Mouse (Mus musculus) embryonic facial prominence, embryonic 11.5 days (tissue): ENCODE results near the gene Cacnb1. TPM values are rescaled to one million over a fixed set of nuclear protein-coding genes. Genes with fewer than 3 reads are reported as not detected.

Source experiments
- ATAC-seq: fragments of 200-750 bp; cut with Nextera tagmentation; replicated peaks from 2 replicates; pipeline ENCODE4 v1.8.0; 2017; ENCODE audit warnings: low read depth; ENCODE audit not compliant: insufficient number of reproducible peaks, low FRiP score, low TSS enrichment
- DNase-seq: peaks from one replicate; pipeline ENCODE4 v3.0.0-alpha.2; 2015; ENCODE audit warnings: low spot score
- H3K27ac ChIP-seq: fragments of 300-500 bp; sonication (generic); replicated peaks from 2 replicates; pipeline ENCODE4 v1.5.1; 2014; ENCODE audit warnings: mild to moderate bottlenecking, low read depth, low read length, control low read depth
- H3K27me3 ChIP-seq: fragments of 300-500 bp; sonication (generic); 2 replicates; pipeline ENCODE4 v1.6.1; 2014; ENCODE audit warnings: mild to moderate bottlenecking, low read length, moderate library complexity, mixed read lengths; ENCODE audit not compliant: control insufficient read depth, insufficient read depth
- H3K36me3 ChIP-seq: fragments of 300-500 bp; sonication (generic); replicated peaks from 2 replicates; pipeline ENCODE4 v1.6.1; 2014; ENCODE audit warnings: low read depth, mild to moderate bottlenecking, low read length, moderate library complexity, mixed read lengths; ENCODE audit not compliant: control insufficient read depth, insufficient read depth
- H3K4me1 ChIP-seq: fragments of 300-500 bp; sonication (generic); 2 replicates; pipeline ENCODE4 v1.6.1; 2014; ENCODE audit warnings: low read length, mixed read lengths; ENCODE audit not compliant: control insufficient read depth, insufficient read depth
- H3K4me2 ChIP-seq: fragments of 300-500 bp; sonication (generic); 2 replicates; pipeline ENCODE4 v1.6.1; 2014; ENCODE audit warnings: low read depth, mild to moderate bottlenecking, control low read depth, low read length, moderate library complexity
- H3K4me3 ChIP-seq: fragments of 300-500 bp; sonication (generic); 2 replicates; pipeline ENCODE4 v1.5.1; 2014; ENCODE audit warnings: low read depth, low read length, control low read depth
- H3K9ac ChIP-seq: fragments of 300-500 bp; sonication (generic); replicated peaks from 2 replicates; pipeline ENCODE4 v1.6.1; 2014; ENCODE audit warnings: mild to moderate bottlenecking, control low read depth, low read length
- H3K9me3 ChIP-seq: fragments of 300-500 bp; sonication (generic); replicated peaks from 2 replicates; pipeline ENCODE4 v1.6.1; 2016; ENCODE audit warnings: mild to moderate bottlenecking, low read length, inconsistent platforms, mixed read lengths; ENCODE audit not compliant: control insufficient read depth
- WGBS: fragments of 180-500 bp; shearing (Covaris S2); extraction: QIAGEN DNeasy Blood & Tissue Kit; methylation state at CpG from one replicate; pipeline ENCODE4 v1.1.7; 2014; 5-methylcytosine and 5-hydroxymethylcytosine counted together
- polyA plus RNA-seq: library from polyadenylated mRNA; unstranded; fragments of >200 nt; fragmentation: Nextera tagmentation; extraction: Ambion mirVana; gene quantifications from 2 replicates; pipeline ENCODE4 v1.2.1, GENCODE M21; 2014

Gene Cacnb1
- polyA plus RNA-seq, 1 experiment from 2014 or later, result 6.5 TPM

GRCm38 (mm10) chr11:98004161-98004560 lies 18.7 kb downstream of the Cacnb1 start:
- H3K27me3 ChIP-seq, result peaks cover 8% of the 10 kb centered on the region; the same call in 1 of the 2 replicates
- H3K4me1 ChIP-seq, result peaks cover 4% of the 10 kb centered on the region; the same call in 1 of the 2 replicates
- H3K4me2 ChIP-seq, result no peak overlapping the region
- 85% methylated on average over 8 of the region's 8 CpGs for WGBS
- H3K9me3 ChIP-seq, result no peaks in the 10 kb centered on the region
- no peak overlapping the region for H3K27ac ChIP-seq
- H3K36me3 ChIP-seq, result peaks cover 3% of the 10 kb centered on the region; the same call in 1 of the 2 replicates
- H3K4me3 ChIP-seq, result no peak overlapping the region
- DNase-seq, result no peak
- ATAC-seq, result no peak
- H3K9ac ChIP-seq, result no peak overlapping the region

- Histone ChIP-seq H3K4me1 (peaks cover 4% of the 10 kb centered on the region; the same call in 1 of the 2 replicates), H3K36me3 (peaks cover 3% of the 10 kb centered on the region; the same call in 1 of the 2 replicates), H3K27me3 (peaks cover 8% of the 10 kb centered on the region; the same call in 1 of the 2 replicates), H3K27ac (no peak overlapping the region), H3K9me3 (no peaks in the 10 kb centered on the region), H3K4me3 (no peak overlapping the region), H3K9ac (no peak overlapping the region), H3K4me2 (no peak overlapping the region)
- no peak for DNase-seq
- no peak for ATAC-seq
- 38% methylated on average over 17 of the region's 17 CpGs for WGBS
These were observed 19.6 kb downstream of the Cacnb1 start for GRCm38 (mm10) chr11:98003171-98003671.

- H3K4me3 ChIP-seq, result no peak overlapping the region
- H3K4me1 ChIP-seq, result peaks cover 4% of the 10 kb centered on the region; the same call in 1 of the 2 replicates
- 11% methylated on average over 12 of the region's 12 CpGs for WGBS
- no peak overlapping the region for H3K27ac ChIP-seq
- DNase-seq (peak; percentile 86), ATAC-seq (no peak)
- 0 out of 2 replicates have a peak overlapping the region, but pooled peaks have one; percentile 3 for H3K9ac ChIP-seq
- H3K36me3 ChIP-seq, result peaks cover 3% of the 10 kb centered on the region; the same call in 1 of the 2 replicates
- peaks cover 8% of the 10 kb centered on the region; the same call in 1 of the 2 replicates for H3K27me3 ChIP-seq
- no peaks in the 10 kb centered on the region for H3K9me3 ChIP-seq
- H3K4me2 ChIP-seq, result no peak overlapping the region; the same call in 1 of the 2 replicates
These were observed 20.2 kb downstream of the Cacnb1 start for GRCm38 (mm10) chr11:98002627-98003026.

- ATAC-seq (no peak; the same call in 1 of the 2 replicates), DNase-seq (no peak)
- 56% methylated on average over 6 of the region's 6 CpGs for WGBS
- Histone ChIP-seq H3K4me1 (peaks cover 4% of the 10 kb centered on the region; the same call in 1 of the 2 replicates), H3K4me3 (no peak overlapping the region), H3K9me3 (no peaks in the 10 kb centered on the region), H3K36me3 (peaks cover 3% of the 10 kb centered on the region; the same call in 1 of the 2 replicates), H3K27me3 (peaks cover 8% of the 10 kb centered on the region; the same call in 1 of the 2 replicates), H3K4me2 (no peak overlapping the region), H3K27ac (no peak overlapping the region), H3K9ac (no peak overlapping the region)
These were observed 20.8 kb downstream of the Cacnb1 start for GRCm38 (mm10) chr11:98001986-98002385.

- no peaks in the 10 kb centered on the region for H3K9me3 ChIP-seq
- H3K4me1 ChIP-seq, result peaks cover 4% of the 10 kb centered on the region; the same call in 1 of the 2 replicates
- ATAC-seq, result no peak
- H3K27ac ChIP-seq, result no peak overlapping the region
- H3K4me3 ChIP-seq, result no peak overlapping the region
- H3K4me2 ChIP-seq, result no peak overlapping the region
- H3K27me3 ChIP-seq, result peaks cover 8% of the 10 kb centered on the region; the same call in 1 of the 2 replicates
- DNase-seq, result no peak
- 37% methylated on average over 11 of the region's 11 CpGs for WGBS
- peaks cover 3% of the 10 kb centered on the region; the same call in 1 of the 2 replicates for H3K36me3 ChIP-seq
- no peak overlapping the region for H3K9ac ChIP-seq
These were observed 21.4 kb downstream of the Cacnb1 start for GRCm38 (mm10) chr11:98001351-98001824.

- H3K9me3 ChIP-seq, result no peaks in the 10 kb centered on the region
- peaks cover 8% of the 10 kb centered on the region; the same call in 1 of the 2 replicates for H3K27me3 ChIP-seq
- DNase-seq (no peak), ATAC-seq (no peak)
- no peak overlapping the region for H3K9ac ChIP-seq
- peaks cover 4% of the 10 kb centered on the region; the same call in 1 of the 2 replicates for H3K4me1 ChIP-seq
- H3K36me3 ChIP-seq, result peaks cover 3% of the 10 kb centered on the region; the same call in 1 of the 2 replicates
- no peak overlapping the region for H3K4me3 ChIP-seq
- no peak overlapping the region for H3K27ac ChIP-seq
- 47% methylated on average over 7 of the region's 7 CpGs for WGBS
- no peak overlapping the region for H3K4me2 ChIP-seq
These were observed 22.3 kb downstream of the Cacnb1 start for GRCm38 (mm10) chr11:98000378-98001140.

GRCm38 (mm10) chr11:97999748-98000147 lies 23.1 kb downstream of the Cacnb1 start:
- 66% methylated on average over 5 of the region's 5 CpGs for WGBS
- ATAC-seq (no peak), DNase-seq (no peak)
- Histone ChIP-seq H3K27ac (no peak overlapping the region), H3K4me1 (peaks cover 7% of the 10 kb centered on the region; the same call in 1 of the 2 replicates), H3K4me3 (no peak overlapping the region), H3K9me3 (no peaks in the 10 kb centered on the region), H3K4me2 (no peak overlapping the region), H3K9ac (no peak overlapping the region), H3K36me3 (peaks cover 1% of the 10 kb centered on the region; the same call in 1 of the 2 replicates), H3K27me3 (peaks cover 8% of the 10 kb centered on the region; the same call in 1 of the 2 replicates)
